Mouse (Mus musculus) right cerebral cortex, postnatal 14 days (tissue): ENCODE measurements around the gene Trpc4ap.
"Not testable (repeated sequence)": the region's sequence is repeated elsewhere in the genome, so short reads cannot be mapped to it uniquely, and the experiment has no call there.

Source experiments
- DNase-seq: peaks from one replicate; pipeline ENCODE4 v3.0.0; 2022

Trpc4ap gene

DNA sequence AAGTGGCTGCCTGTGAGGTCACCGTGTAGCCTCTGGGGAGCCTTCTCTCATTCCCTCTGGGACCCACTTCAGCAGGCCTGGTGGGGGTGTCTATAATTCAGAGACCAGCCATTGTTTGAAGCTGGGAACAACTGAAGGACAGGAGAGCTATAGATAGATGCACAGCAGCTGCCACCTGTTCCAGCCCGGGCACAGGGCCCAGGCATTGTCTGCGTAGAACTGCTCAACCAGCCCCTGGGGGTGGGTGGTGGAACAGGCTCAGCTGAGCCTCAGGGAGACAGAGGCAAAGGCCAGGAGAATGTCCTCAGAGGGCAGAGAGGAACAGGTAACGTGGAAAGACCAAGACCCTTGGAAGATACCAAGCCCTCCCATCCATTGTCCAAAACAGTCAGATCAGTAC lies 85.8 kb downstream of the Trpc4ap start:
- DNase-seq = no peak

DNA sequence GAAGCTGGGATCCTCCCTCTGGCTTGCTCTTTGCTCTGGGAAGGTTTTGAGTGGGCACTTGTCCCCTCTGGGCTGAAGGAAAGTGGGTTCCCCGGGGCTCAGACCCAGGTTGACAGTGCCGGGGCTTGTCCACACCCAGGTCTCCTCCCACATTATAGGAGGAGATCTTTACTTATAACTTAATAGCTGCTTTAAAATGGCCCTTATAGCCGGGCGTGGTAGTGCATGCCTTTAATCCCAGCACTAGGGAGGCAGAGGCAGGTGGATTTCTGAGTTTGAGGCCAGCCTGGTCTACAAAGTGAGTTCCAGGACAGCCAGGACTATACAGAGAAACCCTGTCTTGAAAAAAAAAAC lies 87.0 kb downstream of the Trpc4ap start:
- DNase-seq = not testable (repeated sequence)

DNA sequence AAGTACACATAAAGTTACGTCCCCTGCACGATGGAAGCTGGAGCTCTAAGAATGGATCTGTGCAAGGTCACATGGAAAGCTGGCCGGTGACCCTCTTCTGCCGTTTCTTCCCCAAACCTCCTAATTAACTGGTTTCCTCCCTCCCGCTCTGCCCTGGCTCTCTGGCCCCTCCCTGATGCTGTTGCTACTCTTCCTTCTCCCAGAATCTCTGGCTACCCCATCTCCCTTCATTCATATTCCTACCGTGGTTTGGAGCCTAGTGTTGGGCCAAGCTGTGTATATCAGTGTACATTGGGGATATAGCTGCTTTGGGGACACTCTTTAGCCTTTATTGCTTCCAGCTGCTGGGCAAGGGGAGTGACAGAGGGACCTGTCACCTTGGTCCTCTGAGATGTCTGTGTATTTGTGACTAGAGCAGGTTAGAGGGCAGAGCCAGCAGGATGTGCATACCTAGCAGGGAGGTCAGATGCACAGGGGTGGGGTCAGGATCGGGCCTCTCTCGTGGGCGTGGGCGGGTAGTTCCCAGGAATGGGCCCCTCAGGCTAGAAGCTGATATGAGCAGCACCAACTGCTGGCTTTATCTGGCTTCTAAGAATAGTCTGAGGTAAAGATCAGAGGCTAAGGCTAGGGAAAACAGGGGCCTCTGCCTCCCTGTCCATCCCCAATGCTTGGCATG lies 87.5 kb downstream of the Trpc4ap start:
- no peak for DNase-seq

DNA sequence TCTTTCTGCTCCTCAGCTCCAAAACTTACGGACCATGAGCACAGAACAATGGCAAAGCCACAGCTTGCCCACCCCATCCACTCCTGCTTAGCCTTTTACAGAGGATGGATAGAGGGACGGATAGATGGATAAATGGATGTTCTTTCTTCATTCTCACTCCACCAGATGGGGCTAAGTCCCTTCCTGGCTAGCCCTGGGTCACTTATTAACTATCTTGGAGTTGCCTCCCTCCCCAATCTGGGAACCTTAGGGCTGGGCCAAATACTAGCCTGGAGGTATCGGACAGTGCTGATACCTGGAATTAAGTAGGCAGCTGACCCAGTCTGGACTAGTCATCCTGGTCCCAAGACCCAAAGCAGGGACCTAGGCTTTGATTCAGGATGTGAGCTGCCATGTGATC lies 88.5 kb downstream of the Trpc4ap start:
- no peak for DNase-seq

DNA sequence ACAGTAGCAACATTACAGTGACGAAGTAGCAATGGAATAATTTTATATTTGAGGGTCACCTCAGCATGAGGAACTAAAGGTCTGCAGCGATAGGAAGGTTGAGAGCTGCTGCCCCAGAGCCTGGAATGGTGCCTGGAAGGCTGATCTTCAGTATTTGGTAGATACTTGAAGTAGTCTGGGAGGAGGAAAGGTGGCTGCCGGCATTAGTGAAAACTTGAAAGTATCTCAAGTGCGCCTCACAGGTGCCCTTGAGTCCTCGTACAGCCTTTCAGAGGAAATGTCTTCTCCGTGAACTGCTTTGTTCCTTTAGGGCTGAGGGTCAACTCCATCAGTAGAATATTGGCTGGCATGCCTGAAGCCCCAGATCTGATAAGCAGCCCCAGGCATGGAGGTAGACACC lies 96.7 kb downstream of the Trpc4ap start:
- DNase-seq = no peak

DNA sequence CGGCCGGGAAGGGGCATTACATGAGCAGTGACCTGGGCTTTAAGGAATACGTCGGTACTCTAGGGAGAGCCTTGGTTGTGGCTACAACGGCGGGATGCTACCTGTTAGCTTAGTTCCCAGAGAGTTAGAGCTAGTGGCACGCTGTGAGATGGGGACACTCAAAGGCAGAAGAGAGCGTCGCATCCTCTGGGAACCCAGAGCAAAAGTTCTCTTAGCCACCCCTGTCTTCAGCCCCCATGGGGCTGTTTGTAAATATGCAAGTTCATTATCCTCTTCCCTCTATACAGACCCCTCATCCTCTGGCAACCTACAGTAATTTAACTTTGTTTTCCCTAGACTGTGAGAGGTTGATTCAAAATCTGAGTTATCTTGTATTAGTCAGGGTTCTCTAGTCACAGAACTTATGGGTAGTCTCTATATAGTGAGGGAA lies 99.3 kb downstream of the Trpc4ap start:
- DNase-seq = no peak

DNA sequence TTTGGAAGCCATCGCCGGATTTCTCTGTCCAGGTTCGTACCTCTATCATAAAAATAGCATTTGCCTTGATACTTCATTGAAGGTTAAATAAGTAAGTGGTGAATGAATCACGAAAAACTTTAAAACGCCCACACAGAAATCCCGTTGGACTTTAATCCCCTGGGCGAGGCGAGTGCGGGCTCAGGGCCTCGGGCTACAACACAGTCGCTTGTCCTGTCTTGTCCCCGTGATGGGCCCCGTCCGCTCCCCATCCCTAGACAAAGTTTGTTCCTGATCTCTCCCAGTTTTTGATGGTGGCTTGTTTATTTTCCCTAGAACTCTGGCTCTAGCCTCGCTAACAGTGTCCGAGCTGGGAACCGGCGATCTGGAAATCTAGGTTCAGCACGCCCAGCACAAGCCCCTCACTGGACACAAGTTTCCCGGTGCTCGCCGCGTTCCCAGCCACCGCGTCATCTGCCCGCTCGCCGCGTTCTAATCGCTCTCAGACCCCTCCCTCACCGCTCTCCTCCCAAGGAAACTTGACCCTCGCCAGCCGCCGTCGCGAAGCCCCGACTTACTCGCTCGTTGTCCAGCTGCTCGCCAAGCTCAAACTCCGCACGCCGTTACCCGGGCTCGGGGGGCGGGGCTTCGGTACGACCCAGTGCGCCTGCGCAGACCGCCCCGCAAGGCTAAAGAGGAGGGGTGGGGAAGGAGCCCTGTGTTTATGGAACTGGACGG lies 99.9 kb downstream of the Trpc4ap start, which contains the start of gene Gss:
TSS of gene Gss (minus strand) at position 674 of the 717 bp plus-strand sequence.
- peak; percentile 99 for DNase-seq

DNA sequence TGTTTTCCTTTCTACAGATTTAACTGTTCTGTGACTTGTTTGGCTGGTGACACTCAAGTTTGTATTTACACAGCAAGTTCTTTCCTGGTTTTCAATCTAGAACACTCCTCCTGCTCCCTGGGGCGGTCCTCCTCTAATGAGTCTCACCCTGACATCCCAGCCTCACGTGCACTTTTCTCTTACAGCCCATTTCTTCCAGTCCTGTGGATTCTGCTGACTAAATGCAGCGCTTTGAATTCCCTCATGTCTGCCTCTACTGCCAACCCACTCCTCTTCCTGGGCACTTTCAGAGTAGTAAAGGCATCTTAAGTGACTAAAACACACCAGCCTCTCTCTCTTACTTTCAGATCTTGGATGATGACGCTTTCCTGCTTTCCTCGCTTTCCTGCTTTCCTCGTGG lies 100.5 kb downstream of the Trpc4ap start:
- no peak for DNase-seq

DNA sequence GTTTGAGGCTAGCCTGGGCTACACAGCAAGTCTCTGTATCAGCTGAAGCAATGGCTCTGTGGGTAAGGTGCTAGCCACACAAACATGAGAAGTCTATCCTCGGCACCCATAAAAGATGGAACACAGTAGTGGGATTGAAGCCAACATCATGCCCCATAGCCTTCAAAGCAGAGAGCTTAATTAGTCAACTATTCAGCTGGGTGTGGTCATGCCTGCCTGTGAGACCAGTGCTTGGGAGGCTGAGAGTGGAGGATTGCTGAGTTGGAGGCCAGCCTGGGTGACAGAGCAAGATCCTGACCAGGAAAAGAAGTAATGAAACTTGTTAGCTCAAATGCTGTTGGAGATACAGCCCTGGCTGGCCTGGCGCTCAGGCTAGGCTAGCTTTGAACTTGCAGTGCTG lies 101.3 kb downstream of the Trpc4ap start:
- DNase-seq = no peak

DNA sequence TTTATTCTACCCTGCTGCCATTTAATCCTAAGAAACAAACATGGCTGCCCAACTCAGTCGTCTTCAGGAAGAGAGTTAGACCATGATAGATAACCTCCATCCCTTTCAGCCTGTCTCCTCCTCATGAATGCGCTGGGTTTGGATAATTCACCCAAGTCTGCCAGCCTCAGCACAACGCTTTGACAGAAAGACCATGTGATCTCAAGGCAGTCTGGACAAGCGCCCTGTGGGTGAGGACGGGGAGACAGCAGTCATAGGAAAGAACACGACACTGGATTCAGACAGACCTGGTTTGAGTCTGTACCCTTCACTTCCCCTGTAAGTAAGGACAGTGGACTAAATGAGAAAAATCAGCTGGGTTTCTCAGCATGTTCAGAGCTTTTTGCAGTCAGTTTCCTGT lies 102.7 kb downstream of the Trpc4ap start:
- no peak for DNase-seq

DNA sequence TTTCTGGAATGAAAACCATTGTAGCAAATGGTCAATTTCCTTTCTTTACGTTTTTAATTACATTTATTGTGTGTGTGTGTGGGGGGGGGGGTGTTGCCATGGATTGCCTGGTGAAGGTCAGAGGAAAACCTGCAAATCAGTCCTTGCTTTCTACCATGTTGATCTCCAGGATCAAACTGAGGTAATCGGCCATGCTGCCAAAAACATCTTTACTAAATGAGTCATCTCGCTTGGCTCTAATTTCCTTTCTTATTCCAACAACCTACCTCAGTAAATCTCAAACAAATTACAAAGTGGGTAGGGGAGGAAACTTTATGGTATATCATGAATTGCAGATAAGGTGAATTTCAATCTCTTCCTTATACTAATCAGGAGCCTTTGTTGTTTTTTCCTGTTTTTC lies 104.0 kb downstream of the Trpc4ap start:
- no peak for DNase-seq

DNA sequence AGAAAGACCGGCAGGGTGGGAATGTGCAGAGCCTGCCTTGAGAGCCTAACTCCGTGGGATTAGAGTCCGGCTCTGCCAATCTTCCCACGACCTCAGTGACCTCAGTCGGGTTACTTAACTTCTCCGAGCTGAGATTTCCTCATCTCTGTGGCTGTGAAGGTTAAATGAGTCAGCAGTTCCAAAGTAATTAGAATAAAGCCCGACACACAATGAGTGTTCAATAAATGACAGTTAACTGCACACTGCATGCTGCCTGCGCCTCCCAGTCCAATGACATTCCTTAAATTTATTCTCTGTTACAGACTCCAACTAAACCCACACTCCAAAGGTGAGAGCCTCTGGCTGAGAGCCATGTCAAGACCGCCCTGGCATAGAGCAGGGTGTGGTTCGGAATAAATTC lies 106.7 kb downstream of the Trpc4ap start:
- no peak for DNase-seq

DNA sequence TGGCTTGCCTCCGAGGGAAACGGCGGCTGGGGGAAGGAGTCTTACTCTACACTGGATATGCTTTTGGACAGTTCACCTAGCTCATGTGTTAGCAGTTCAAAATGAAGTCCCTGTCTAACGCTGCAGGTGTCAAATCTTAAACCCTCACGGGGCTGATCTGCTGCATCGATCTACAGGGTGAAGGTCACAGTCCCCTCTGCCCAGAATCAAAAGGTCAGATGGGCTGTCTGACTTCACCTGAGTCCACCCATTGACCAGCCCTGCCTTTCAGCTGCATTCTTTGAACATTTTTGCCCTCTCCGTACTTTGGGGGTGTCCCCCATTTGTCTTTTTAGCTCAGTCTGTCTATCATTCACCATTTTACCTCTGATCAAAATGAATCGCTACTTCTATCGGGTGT lies 107.1 kb downstream of the Trpc4ap start:
- no peak for DNase-seq
